Mouse (Mus musculus): ENCODE data around the gene Tnrc6c.

DNA sequence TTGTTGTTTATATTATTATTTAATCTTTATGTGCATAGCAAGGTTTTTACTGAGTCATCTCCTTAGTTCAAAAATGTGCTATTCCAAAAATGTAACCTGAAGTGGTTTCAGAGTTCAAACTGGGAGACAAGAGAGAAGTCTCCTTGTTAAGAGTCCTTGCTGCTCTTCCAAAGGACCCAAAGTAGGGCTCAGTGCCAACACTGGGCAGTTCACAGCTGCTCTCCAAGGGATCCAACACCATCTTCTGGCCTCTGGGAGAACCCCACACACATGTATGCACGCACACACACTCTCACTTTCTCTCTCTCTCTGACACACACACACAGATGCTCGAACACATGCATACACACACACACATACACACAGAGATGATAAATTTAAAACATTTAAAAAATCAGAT is 11.9 kb upstream of the Tnrc6c start:
- TF ChIP-seq CTCF (conservative IDR thresholded peaks at IDR 0.05; ENCODE audit: low read length) (no peak), NANOG (IDR thresholded peaks at IDR 0.05; ENCODE audit: borderline replicate concordance, low read length) (no peak), POU5F1 (IDR thresholded peaks at IDR 0.05; ENCODE audit: borderline replicate concordance, low read length) (no peak)
